Mouse (Mus musculus) granulocyte monocyte progenitor cell, adult 5-6 weeks (primary cell): ENCODE data around the gene Tmem210. TPM values are rescaled to one million over a fixed set of nuclear protein-coding genes. Genes with fewer than 3 reads are reported as not detected.

Source experiments
- ATAC-seq: replicated peaks from 2 replicates; pipeline ENCODE4 v1.8.0; 2016; ENCODE audit warnings: mild to moderate bottlenecking, moderate TSS enrichment, inconsistent platforms; ENCODE audit not compliant: poor library complexity, severe bottlenecking
- total RNA-seq, 2 experiments: library from RNA; stranded (forward) in 1 of 2; stranded (reverse) in 1 of 2; fragments of 200-712, 200-1000 nt in 1 of 2; fragments of >200 nt in 1 of 2; fragmentation: Nextera tagmentation in 1 of 2; gene quantifications; 2 replicates each; pipeline ENCODE4 v1.2.3; 2014 to 2017

Gene Tmem210
- total RNA-seq, 2 experiments from 2014 or later: not detected

- no peak for ATAC-seq
Observed at GRCm38 (mm10) chr2:25331470-25331869, 43.5 kb downstream of the Tmem210 start.

GRCm38 (mm10) chr2:25332286-25333160, 44.6 kb downstream of the Tmem210 start, which contains the start of gene Man1b1:
Man1b1 (plus strand) TSS chr2:25332338.
- ATAC-seq: peak; percentile 94

DNA sequence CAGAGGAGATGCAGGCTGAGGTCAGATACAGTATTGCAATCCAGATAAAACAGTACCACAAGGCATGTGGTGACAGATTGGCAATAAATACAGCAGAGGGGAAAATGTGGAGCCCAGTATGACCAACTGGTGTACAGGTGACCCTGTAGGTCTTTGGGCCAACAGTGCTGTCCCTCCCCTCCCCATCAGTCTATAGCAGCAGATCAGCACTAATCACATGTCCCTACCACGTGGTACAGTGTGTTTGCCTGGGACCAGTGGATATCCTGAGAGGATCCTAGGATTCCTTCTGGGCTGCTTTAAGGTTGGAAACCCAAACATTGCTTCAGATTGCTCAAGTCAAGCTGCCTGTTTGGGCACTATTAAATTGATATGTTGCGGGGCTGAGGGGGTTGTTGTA, 45.6 kb downstream of the Tmem210 start:
- ATAC-seq: no peak

- peak; percentile 90 for ATAC-seq
Observed at GRCm38 (mm10) chr2:25338303-25338702, 50.4 kb downstream of the Tmem210 start.

Other genes with a start within 250 kb of the Tmem210 start
Only the 30 nearest of the 34 such genes appear.
- 1.3 TPM in 1 of 2 replicates, not detected in the other for gene Noxa1, start 193.0 kb upstream of the Tmem210 start, total RNA-seq (2014; fragmentation: Nextera tagmentation)
- not detected in 2 replicates for gene Noxa1, start 193.0 kb upstream of the Tmem210 start, total RNA-seq (2017)
- 0.62 TPM in 1 of 2 replicates, not detected in the other for gene Nrarp, start 107.4 kb upstream of the Tmem210 start, total RNA-seq (2014; fragmentation: Nextera tagmentation)
- 0.39 and 0.72 TPM in 2 replicates for gene Nrarp, start 107.4 kb upstream of the Tmem210 start, total RNA-seq (2017)
- gene Tor4a, start 91.3 kb upstream of the Tmem210 start, total RNA-seq (2014; fragmentation: Nextera tagmentation): 14.6 and 20.2 TPM in 2 replicates
- gene Tor4a, start 91.3 kb upstream of the Tmem210 start, total RNA-seq (2017): 14.7 and 16.4 TPM in 2 replicates
- 58.5 and 79.5 TPM in 2 replicates for gene Nelfb, start 76.7 kb upstream of the Tmem210 start, total RNA-seq (2014; fragmentation: Nextera tagmentation)
- gene Nelfb, start 76.7 kb upstream of the Tmem210 start, total RNA-seq (2017): 33.7 and 81.1 TPM in 2 replicates
- gene Stpg3, start 73.5 kb upstream of the Tmem210 start, total RNA-seq (2014; fragmentation: Nextera tagmentation): not detected in 2 replicates
- gene Stpg3, start 73.5 kb upstream of the Tmem210 start, total RNA-seq (2017): not detected in 2 replicates
- gene Fam166a, start 69.4 kb upstream of the Tmem210 start, total RNA-seq (2014; fragmentation: Nextera tagmentation): not detected in 2 replicates
- not detected in 2 replicates for gene Fam166a, start 69.4 kb upstream of the Tmem210 start, total RNA-seq (2017)
- gene Tubb4b, start 63.4 kb upstream of the Tmem210 start, total RNA-seq (2014; fragmentation: Nextera tagmentation): 180 and 327 TPM in 2 replicates
- 560 and 623 TPM in 2 replicates for gene Tubb4b, start 63.4 kb upstream of the Tmem210 start, total RNA-seq (2017)
- not detected in 2 replicates for gene Slc34a3, start 53.8 kb upstream of the Tmem210 start, total RNA-seq (2014; fragmentation: Nextera tagmentation)
- not detected in 2 replicates for gene Slc34a3, start 53.8 kb upstream of the Tmem210 start, total RNA-seq (2017)
- gene Rnf224, start 51.4 kb upstream of the Tmem210 start, total RNA-seq (2014; fragmentation: Nextera tagmentation): not detected in 2 replicates
- not detected in 2 replicates for gene Rnf224, start 51.4 kb upstream of the Tmem210 start, total RNA-seq (2017)
- gene Rnf208, start 45.9 kb upstream of the Tmem210 start, total RNA-seq (2014; fragmentation: Nextera tagmentation): 0.58 TPM in 1 of 2 replicates, not detected in the other
- gene Rnf208, start 45.9 kb upstream of the Tmem210 start, total RNA-seq (2017): not detected in 2 replicates
- not detected in 2 replicates for gene Cysrt1, start 45.7 kb upstream of the Tmem210 start, total RNA-seq (2014; fragmentation: Nextera tagmentation)
- not detected in 2 replicates for gene Cysrt1, start 45.7 kb upstream of the Tmem210 start, total RNA-seq (2017)
- 5.2 and 16.1 TPM in 2 replicates for gene AL732309.1, start 41.3 kb upstream of the Tmem210 start, total RNA-seq (2014; fragmentation: Nextera tagmentation)
- 5.6 and 7.4 TPM in 2 replicates for gene AL732309.1, start 41.3 kb upstream of the Tmem210 start, total RNA-seq (2017)
- gene Tmem203, start 32.7 kb upstream of the Tmem210 start, total RNA-seq (2014; fragmentation: Nextera tagmentation): 6.7 and 17.4 TPM in 2 replicates
- gene Tmem203, start 32.7 kb upstream of the Tmem210 start, total RNA-seq (2017): 6.1 and 11.2 TPM in 2 replicates
- 15.0 and 17.2 TPM in 2 replicates for gene Tprn, start 25.5 kb upstream of the Tmem210 start, total RNA-seq (2014; fragmentation: Nextera tagmentation)
- gene Tprn, start 25.5 kb upstream of the Tmem210 start, total RNA-seq (2017): 7.1 and 8.7 TPM in 2 replicates
- 120 TPM in 2 replicates for gene Ssna1, start 15.7 kb upstream of the Tmem210 start, total RNA-seq (2014; fragmentation: Nextera tagmentation)
- 52.7 and 84.1 TPM in 2 replicates for gene Ssna1, start 15.7 kb upstream of the Tmem210 start, total RNA-seq (2017)
- gene Anapc2, start 15.7 kb upstream of the Tmem210 start, total RNA-seq (2014; fragmentation: Nextera tagmentation): 34.7 and 46.0 TPM in 2 replicates
- gene Anapc2, start 15.7 kb upstream of the Tmem210 start, total RNA-seq (2017): 17.8 and 35.7 TPM in 2 replicates
- gene Lrrc26, start 1.8 kb downstream of the Tmem210 start, total RNA-seq (2014; fragmentation: Nextera tagmentation): not detected in 2 replicates
- gene Lrrc26, start 1.8 kb downstream of the Tmem210 start, total RNA-seq (2017): not detected in 2 replicates
- not detected in 2 replicates for gene Grin1, start 31.0 kb downstream of the Tmem210 start, total RNA-seq (2014; fragmentation: Nextera tagmentation)
- gene Grin1, start 31.0 kb downstream of the Tmem210 start, total RNA-seq (2017): not detected in 2 replicates
- gene Man1b1, start 44.2 kb downstream of the Tmem210 start, total RNA-seq (2014; fragmentation: Nextera tagmentation): 36.5 and 37.2 TPM in 2 replicates
- gene Man1b1, start 44.2 kb downstream of the Tmem210 start, total RNA-seq (2017): 34.1 and 38.6 TPM in 2 replicates
- 15.2 and 34.8 TPM in 2 replicates for gene Dpp7, start 68.2 kb downstream of the Tmem210 start, total RNA-seq (2014; fragmentation: Nextera tagmentation)
- 11.9 and 16.9 TPM in 2 replicates for gene Dpp7, start 68.2 kb downstream of the Tmem210 start, total RNA-seq (2017)
- 55.6 and 58.1 TPM in 2 replicates for gene Uap1l1, start 77.5 kb downstream of the Tmem210 start, total RNA-seq (2014; fragmentation: Nextera tagmentation)
- gene Uap1l1, start 77.5 kb downstream of the Tmem210 start, total RNA-seq (2017): 13.8 and 18.4 TPM in 2 replicates
- gene Sapcd2, start 84.2 kb downstream of the Tmem210 start, total RNA-seq (2014; fragmentation: Nextera tagmentation): 4.5 and 17.1 TPM in 2 replicates
- gene Sapcd2, start 84.2 kb downstream of the Tmem210 start, total RNA-seq (2017): 7.8 and 17.3 TPM in 2 replicates
- gene Entpd2, start 107.7 kb downstream of the Tmem210 start, total RNA-seq (2014; fragmentation: Nextera tagmentation): not detected in 2 replicates
- gene Entpd2, start 107.7 kb downstream of the Tmem210 start, total RNA-seq (2017): not detected in 2 replicates
- gene Npdc1, start 111.2 kb downstream of the Tmem210 start, total RNA-seq (2014; fragmentation: Nextera tagmentation): not detected in 2 replicates
- gene Npdc1, start 111.2 kb downstream of the Tmem210 start, total RNA-seq (2017): not detected in 2 replicates
- gene Fut7, start 135.1 kb downstream of the Tmem210 start, total RNA-seq (2014; fragmentation: Nextera tagmentation): 34.5 and 38.8 TPM in 2 replicates
- gene Fut7, start 135.1 kb downstream of the Tmem210 start, total RNA-seq (2017): 24.8 and 27.3 TPM in 2 replicates
- 54.8 and 56.4 TPM in 2 replicates for gene Abca2, start 140.6 kb downstream of the Tmem210 start, total RNA-seq (2014; fragmentation: Nextera tagmentation)
- 21.0 and 23.1 TPM in 2 replicates for gene Abca2, start 140.6 kb downstream of the Tmem210 start, total RNA-seq (2017)
- gene Clic3, start 168.7 kb downstream of the Tmem210 start, total RNA-seq (2014; fragmentation: Nextera tagmentation): not detected in 2 replicates
- gene Clic3, start 168.7 kb downstream of the Tmem210 start, total RNA-seq (2017): 1.4 TPM in 1 of 2 replicates, not detected in the other
- gene Paxx, start 172.9 kb downstream of the Tmem210 start, total RNA-seq (2014; fragmentation: Nextera tagmentation): 29.1 and 39.4 TPM in 2 replicates
- 20.2 and 32.5 TPM in 2 replicates for gene Paxx, start 172.9 kb downstream of the Tmem210 start, total RNA-seq (2017)
- gene Ptgds, start 181.9 kb downstream of the Tmem210 start, total RNA-seq (2014; fragmentation: Nextera tagmentation): 3.5 and 4.2 TPM in 2 replicates
- 0.93 TPM in 1 of 2 replicates, not detected in the other for gene Ptgds, start 181.9 kb downstream of the Tmem210 start, total RNA-seq (2017)
- not detected in 2 replicates for gene Lcn12, start 205.8 kb downstream of the Tmem210 start, total RNA-seq (2014; fragmentation: Nextera tagmentation)
- gene Lcn12, start 205.8 kb downstream of the Tmem210 start, total RNA-seq (2017): not detected in 2 replicates